In the genomic region with DNA sequence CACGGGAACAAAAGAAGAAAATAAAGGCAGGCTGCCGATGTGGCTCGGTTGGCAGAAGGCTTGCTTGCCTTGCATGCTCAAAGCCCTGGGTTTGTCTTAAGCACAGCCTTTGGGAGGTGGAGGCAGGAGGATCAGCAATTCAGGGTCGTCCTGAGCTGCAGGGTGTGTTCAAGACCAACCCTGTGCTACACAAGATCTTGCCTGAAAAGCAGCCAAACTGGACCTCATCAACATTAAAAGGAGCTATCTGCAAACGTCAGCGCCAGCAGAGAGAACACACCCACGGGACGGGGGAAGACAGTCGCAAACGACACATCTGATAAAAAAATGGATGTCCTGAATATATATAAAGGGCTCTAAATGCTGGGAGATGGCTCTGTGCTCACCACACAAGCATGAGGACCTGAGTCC, we compare ENCODE assay signal across 24 mouse cellular contexts. TPM values are rescaled to one million over a fixed set of nuclear protein-coding genes. Genes with fewer than 3 reads are reported as not detected.
DNase-seq lines count a peak whose midpoint lies in the region; ATAC-seq and TF ChIP-seq lines count a peak whose summit lies in the region.
"Had no signal": no experiment of that assay in that cellular context is flagged by ENCODE, and none has a peak within 500 bp of the region (broad histone marks: within the 10 kb centered on the region; RNA-seq: fewer than 3 reads in every experiment).

No protein-coding gene starts in this region.

- H3K27me3 ChIP-seq in heart, adult 2 months (ENCODE audit: control insufficient read depth, insufficient read depth, low read length), result no peaks in the 10 kb centered on the region
- no peaks in the 10 kb centered on the region; the same call in 1 of the 2 replicates for H3K27me3 ChIP-seq in heart, embryonic 11.5 days (ENCODE audit: control insufficient read depth, insufficient read depth, low read length)
- H3K27me3 ChIP-seq: hindbrain, embryonic 15.5 days; limb, embryonic 13.5 days; liver, embryonic 13.5 days; Patski had no signal

- no peaks in the 10 kb centered on the region for H3K79me2 ChIP-seq in heart, adult 2 months (replicated peaks; ENCODE audit: control insufficient read depth, insufficient read depth, low read length)

- WGBS in heart, adult 2 months, result 42% methylated on average over 10 of the region's 10 CpGs
- WGBS in heart, embryonic 11.5 days (ENCODE audit: insufficient replicate concordance), result 59% methylated on average over 10 of the region's 10 CpGs

- no peak overlapping the region for H3K9ac ChIP-seq in heart, adult 2 months (ENCODE audit: low read depth, low read length)
- H3K9ac ChIP-seq in heart, embryonic 11.5 days (ENCODE audit: low read depth, low read length), result no peak overlapping the region
- H3K9ac ChIP-seq: heart, embryonic 12.5 days; hindbrain, embryonic 15.5 days; limb, embryonic 13.5 days; liver, embryonic 13.5 days; lung, embryonic 14.5 days had no signal

- no peaks in the 10 kb centered on the region for H3K9me3 ChIP-seq in heart, embryonic 11.5 days (replicated peaks; ENCODE audit: control insufficient read depth, low read length)
- H3K9me3 ChIP-seq: hindbrain, embryonic 15.5 days; liver, embryonic 13.5 days had no signal

- no peak for TF ChIP-seq CTCF in heart, adult 2 months (IDR thresholded peaks at IDR 0.05)

- intact Hi-C loops in heart, adult 2 months (cut with DNase I), result no loop called here
- intact Hi-C loops in heart, postnatal 25 days (cut with DNase I), result no loop called here

- H3K4me2 ChIP-seq in heart, embryonic 11.5 days, result no peak overlapping the region
- H3K4me2 ChIP-seq: heart, embryonic 12.5 days; hindbrain, embryonic 15.5 days; limb, embryonic 13.5 days; liver, embryonic 13.5 days; lung, embryonic 14.5 days had no signal

- TF ChIP-seq EP300 in heart, adult 2 months (IDR thresholded peaks at IDR 0.05; ENCODE audit: insufficient read depth, low read depth, low read length), result no peak

- ATAC-seq in heart, embryonic 11.5 days (replicated peaks; ENCODE audit: insufficient number of reproducible peaks, low FRiP score, low TSS enrichment), result no peak
- ATAC-seq: intestine, embryonic 16.5 days; Patski had no signal

- no peak for TF ChIP-seq POLR2A in heart, adult 2 months (IDR thresholded peaks at IDR 0.05; ENCODE audit: insufficient read depth, low read depth, low read length)

- peaks cover 21% of the 10 kb centered on the region for H3K4me1 ChIP-seq in heart, adult 2 months (ENCODE audit: control insufficient read depth, insufficient read depth, low read length)
- H3K4me1 ChIP-seq in heart, embryonic 11.5 days (ENCODE audit: control insufficient read depth, insufficient read depth, low read length), result no peaks in the 10 kb centered on the region
- H3K4me1 ChIP-seq: heart, embryonic 12.5 days; hindbrain, embryonic 15.5 days; limb, embryonic 13.5 days; liver, embryonic 13.5 days had no signal

- no peaks in the 10 kb centered on the region for H3K36me3 ChIP-seq in heart, adult 2 months (ENCODE audit: control insufficient read depth, insufficient read depth, low read length)
- no peaks in the 10 kb centered on the region for H3K36me3 ChIP-seq in heart, embryonic 11.5 days (ENCODE audit: control insufficient read depth, insufficient read depth, low read length)
- H3K36me3 ChIP-seq: heart, embryonic 12.5 days; limb, embryonic 13.5 days; liver, embryonic 13.5 days; midbrain, embryonic 10.5 days had no signal

- DNase-seq in heart, adult 2 months, result no peak
- DNase-seq in right cerebral cortex, adult 2 months (ENCODE audit: low spot score in 2 of 2), result peak; percentile 60 to 72
- no peak for DNase-seq in right cerebral cortex, postnatal 14 days
- peak; percentile 77 for DNase-seq in brain, adult 2 months (ENCODE audit: low read depth, low spot score)
- no peak for DNase-seq in thymus, postnatal 14 days
- no peak for DNase-seq in heart, postnatal 25 days (ENCODE audit: low spot score)
- DNase-seq: adrenal gland, postnatal 25 days; B cell, adult 2 months; cerebellum, adult 18-20 months; cerebellum, postnatal 36 days; heart, postnatal 14 days; kidney, postnatal 4 days; layer of hippocampus, postnatal 36 days; liver, embryonic 13.5 days; lung, embryonic 14.5 days; thymus, postnatal 4 days had no signal

- H3K4me3 ChIP-seq in heart, adult 2 months, result no peak overlapping the region
- no peak overlapping the region for H3K4me3 ChIP-seq in heart, embryonic 11.5 days (ENCODE audit: low read depth, low read length)
- H3K4me3 ChIP-seq: heart, embryonic 12.5 days; hindbrain, embryonic 15.5 days; limb, embryonic 13.5 days; liver, embryonic 13.5 days; midbrain, embryonic 10.5 days had no signal

- H3K27ac ChIP-seq in heart, adult 2 months, result peak overlapping the region; percentile 37
- H3K27ac ChIP-seq in heart, embryonic 11.5 days (ENCODE audit: low read depth, low read length), result no peak overlapping the region
- H3K27ac ChIP-seq: hindbrain, embryonic 15.5 days; limb, embryonic 13.5 days; liver, embryonic 13.5 days; macrophage; midbrain, embryonic 10.5 days had no signal

RNA-seq across cellular contexts. Expression of gene Kcnb1, which starts 12.7 kb away (rescaled TPM):
- total RNA-seq in heart, adult 2 months (2021), result 10 to 100 TPM; 32.8 to 38.8 TPM
- polyA plus RNA-seq in heart, adult 2 months (2012; rRNA removed), result 17.2 and 19.2 TPM in 2 replicates
- polyA plus RNA-seq in heart, embryonic 11.5 days (2014; fragmentation: Nextera tagmentation; extraction: Ambion mirVana), result 0.10 and 0.16 TPM in 2 replicates
- 10 to 100 TPM; 40.9 to 47.9 TPM for total RNA-seq in heart, postnatal 25 days (2021)

Comparison
In these comparisons a context has a peak if more than half of its experiments do, and no peak if none do; other contexts are left out.
1. DNase-seq: peak in right cerebral cortex, adult 2 months (2 of 2) and brain, adult 2 months (single experiment); none in heart, adult 2 months (0 of 2), right cerebral cortex, postnatal 14 days (single experiment), thymus, postnatal 14 days (single experiment) and heart, postnatal 25 days (single experiment).